Mouse (Mus musculus): ENCODE data around the gene Tmem167b.
A peak's percentile ranks its signal among the peaks of the same experiment; 100 is the strongest.

Gene Tmem167b

DNA sequence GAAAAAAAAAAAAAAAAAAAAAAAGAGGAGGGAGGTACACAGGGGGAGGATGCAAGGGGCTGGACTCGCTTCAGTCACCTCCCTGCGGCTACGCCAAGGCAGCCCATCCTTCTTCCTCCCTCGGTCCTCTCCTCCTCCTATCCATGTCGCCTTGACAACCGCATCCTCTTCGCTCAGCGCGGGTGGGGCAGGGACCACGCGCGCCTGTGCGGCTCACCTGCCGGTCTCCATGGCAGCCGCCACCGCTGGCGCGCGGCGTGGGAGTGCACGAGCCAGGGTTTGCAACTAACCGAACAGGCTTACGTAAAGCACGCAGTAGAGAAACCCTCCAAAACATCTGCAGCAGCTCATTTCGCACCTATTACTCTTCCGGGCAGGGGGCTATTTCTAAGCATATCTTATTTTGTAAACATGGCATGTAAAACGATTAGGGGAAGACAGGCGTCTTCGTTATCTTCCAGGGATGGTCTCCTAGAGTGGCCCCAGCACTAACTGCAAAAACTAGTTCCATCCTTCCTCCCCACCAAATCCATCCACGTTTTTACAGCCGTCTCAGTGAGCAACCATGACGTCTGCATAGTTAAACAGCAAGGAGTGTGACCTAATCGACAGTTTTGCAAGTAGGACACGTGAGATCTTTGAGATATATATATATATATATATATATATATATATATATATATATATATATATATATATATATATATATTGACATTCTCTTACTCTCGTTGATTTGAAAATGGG, 25.6 kb downstream of the Tmem167b start, which contains the start of gene 5330417C22Rik:
Gene 5330417C22Rik (minus strand): TSS at position 20 of the 744 bp plus-strand sequence.
- DNase-seq, result peak; percentile 9

DNA sequence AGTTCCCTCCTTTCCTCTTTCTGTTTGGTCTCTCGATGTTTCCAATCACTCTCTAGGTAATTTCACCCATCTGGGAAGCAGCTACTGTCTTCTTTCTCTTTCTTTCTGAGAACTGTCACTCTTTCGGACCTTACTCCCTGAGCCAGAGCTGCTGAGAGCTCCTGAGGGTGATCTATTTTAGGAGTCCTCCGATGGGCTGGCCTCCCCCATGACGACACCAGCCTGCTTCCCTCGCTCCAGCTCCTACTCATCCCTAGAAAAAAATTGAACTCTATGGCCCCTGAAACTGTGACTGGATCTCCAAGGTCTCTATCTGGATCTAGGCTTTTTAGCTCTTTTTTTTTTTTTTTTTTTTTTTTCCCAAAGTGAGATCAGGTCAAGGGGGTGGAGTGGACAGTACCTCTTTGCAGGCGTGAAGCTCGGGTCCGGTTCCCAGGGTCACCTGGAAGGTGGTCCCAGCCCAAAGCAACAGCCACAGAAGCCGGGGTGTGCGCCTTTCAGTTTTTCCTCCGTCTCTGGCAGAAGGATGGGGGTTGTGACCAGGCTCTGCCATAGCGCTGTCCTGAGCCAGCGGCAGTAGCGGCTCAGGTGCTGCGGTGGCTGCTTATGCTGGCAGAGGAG, 26.3 kb downstream of the Tmem167b start:
- no peak for DNase-seq

DNA sequence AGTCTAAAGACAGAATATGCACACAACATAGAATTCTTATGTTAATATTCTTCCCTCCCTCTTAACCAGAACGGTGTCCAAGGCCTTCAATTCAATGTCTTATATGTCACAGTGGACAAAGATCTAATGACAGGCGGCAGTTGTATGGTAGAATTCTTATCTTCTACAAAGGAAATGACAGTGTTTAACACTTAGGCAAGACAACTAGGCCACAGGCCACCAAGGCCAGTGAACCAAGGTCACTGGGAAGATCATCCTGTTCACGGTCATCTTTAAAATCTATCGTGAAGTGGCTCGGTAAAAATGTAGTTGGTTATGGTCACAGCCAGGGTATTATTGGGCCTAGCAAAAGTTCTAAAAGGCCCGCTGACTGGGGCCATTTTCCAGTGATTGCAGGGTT, 28.3 kb downstream of the Tmem167b start, which contains the start of gene 1700013F07Rik:
Gene 1700013F07Rik (plus strand): TSS at position 200 of the 400 bp plus-strand sequence.
- no peak for DNase-seq

DNA sequence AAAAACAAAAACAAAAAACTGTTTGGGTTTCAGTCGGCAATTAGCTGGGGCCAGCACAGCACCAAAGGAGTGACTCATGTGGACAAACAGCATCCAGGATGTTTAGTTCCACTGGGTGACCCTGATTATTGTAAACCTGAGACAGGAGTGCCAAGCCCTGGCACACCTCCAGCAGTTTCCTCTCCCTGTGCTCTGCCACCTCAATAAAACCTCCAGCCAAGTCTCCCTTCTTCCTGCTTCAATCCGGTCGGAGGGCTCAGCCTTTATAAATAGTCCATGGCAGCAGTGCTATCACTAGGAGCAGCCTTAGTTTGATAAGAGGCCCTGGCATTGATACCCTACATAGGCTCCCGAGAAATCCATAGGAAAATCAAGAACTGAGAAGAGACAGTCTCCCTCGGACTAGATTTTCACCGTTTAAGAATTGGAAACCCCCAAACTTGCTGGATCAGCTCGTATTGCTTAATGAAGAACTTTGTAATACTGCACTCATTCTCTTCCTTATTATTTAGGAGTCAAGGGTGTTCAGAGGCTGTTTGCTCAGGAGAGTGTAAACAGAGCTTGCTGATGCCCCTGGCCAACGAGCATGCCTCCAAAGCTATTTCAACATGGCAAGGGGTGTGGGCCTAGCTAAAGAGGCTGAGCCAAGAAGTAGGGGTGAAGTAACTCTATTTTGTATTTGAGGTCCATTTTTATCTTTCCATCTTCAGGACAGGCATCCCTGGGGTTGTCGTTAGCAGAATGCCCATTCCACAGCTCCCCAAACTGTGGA, 29.0 kb downstream of the Tmem167b start:
- DNase-seq, result no peak

DNA sequence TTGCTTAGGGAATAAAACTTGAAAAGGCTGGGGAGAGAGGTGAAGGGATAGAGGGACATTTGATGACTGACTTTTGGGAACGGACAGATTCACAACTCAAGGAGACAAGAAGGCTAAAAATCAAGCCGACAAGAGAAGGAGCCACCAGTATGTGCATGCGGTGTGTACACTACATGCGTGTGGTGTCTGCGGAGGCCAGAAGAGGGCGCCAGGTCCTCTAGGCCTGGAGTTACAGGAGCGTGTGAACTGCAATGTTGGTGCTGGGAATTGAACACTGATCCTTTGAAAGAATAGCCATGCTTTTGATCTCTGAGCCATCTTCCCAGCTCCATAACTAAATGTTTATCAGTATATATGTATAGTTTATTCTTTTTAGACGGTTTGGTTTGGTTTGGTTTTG, 33.8 kb downstream of the Tmem167b start:
- DNase-seq, result no peak

DNA sequence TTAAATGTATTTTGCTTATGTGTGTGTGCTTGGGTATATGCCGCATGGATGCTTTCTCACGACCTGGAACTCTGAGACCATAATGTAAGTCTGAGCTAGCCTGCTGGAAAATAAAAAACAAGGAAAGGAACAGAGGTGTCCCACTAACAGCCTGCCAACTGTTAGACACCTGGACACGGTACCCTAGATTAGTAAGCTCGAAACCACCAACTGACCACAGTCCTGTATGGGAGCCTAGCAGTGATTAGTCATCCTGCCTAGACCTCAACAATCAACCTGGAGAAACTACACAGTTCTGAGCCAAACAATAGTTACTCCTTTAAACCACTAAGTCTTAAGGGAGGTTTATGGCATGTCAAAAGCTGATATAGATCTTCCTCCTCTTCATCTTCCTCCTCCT, 38.9 kb downstream of the Tmem167b start:
- DNase-seq, result no peak

DNA sequence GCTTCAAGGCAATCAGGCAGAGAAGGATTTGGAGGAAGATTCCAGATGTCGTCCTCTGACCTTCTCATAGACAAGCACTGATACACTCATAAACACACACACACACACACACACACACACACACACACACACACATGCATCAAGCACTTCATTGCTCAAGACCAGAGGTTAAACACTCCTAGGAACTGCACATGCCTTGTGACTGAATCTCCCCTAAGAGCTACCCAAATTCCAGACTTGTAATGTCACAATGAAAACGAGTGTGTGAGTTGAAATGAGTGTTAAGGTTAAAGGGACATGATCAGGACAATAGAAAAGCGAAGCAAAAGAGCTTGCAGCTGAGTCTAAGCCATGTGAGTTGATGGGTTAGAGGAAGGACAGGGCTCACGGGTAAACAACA, 44.0 kb downstream of the Tmem167b start:
- no peak for DNase-seq

DNA sequence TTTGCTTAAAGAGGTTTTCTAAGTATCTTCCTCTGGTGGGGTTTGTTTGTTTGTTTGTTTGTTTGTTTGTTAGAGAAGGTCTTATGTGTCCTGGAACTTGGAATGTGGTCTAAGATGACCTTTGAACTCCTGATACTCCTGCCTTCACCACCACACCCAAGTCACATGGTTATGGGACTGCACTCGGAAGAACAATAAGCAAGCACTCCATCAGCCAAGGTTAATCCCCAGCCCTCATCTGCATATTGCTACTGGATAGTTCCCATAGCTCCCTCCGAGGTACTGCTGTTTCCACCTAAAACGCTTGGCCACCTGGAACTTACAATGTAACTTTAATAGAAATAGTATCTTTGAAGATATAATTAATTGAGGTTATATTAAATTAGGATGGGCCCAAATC, 48.8 kb downstream of the Tmem167b start:
- DNase-seq, result no peak

DNA sequence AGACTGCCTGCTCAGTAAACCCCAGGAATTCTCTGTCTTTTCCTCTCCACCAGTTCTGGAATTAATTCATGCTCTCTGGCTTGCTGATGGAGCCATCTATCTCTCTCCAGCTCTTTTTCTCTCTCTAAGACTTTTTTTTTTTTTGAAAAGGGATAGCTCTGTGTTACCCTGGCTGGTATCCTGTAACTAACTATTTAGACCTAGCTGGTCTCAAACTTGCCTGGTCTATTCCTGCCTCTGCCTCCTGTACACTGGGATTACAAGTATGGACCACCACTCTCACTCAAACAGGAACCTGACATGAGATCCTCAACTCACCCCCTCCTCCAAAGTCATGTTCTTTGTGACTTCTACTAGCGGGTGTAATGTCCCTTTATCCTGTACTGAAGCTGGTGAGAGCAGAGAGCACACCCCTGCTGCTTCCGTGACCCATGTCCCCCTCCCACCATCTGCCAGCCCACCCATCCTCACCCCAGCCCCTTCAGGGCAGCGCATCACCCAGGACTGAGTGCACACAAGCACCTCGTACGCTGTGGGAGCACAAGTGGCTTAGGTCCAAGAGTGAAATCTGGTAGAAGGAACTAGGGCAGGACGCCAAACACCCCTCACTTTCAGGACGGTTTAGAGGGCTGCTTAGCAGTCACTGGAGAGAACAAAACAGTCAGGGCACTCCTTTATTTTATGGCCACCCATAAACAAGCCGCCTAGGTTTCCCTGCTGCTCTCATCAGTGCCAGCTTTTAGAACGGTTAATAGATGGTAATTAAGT, 51.4 kb downstream of the Tmem167b start:
- no peak for DNase-seq

DNA sequence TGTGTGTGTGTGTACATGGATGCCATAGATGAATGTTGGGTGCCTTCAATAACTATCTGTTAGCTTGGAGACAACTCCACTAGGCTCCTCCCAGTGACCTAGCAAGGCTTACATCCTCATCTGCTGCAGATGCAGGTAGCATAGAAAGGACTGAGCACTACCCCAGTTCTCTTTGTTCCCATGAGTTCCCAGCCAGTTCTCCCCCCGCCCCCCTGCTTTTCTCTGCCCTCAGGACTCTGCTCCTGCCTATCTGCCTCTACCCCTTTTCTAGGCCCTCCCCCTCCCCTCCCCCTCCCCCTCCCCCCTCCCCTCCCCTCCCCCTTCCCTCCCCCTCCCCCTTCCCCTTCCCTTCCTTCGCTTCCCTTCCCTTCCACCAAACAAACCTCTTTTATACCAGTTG, 52.1 kb downstream of the Tmem167b start:
- DNase-seq, result no peak

DNA sequence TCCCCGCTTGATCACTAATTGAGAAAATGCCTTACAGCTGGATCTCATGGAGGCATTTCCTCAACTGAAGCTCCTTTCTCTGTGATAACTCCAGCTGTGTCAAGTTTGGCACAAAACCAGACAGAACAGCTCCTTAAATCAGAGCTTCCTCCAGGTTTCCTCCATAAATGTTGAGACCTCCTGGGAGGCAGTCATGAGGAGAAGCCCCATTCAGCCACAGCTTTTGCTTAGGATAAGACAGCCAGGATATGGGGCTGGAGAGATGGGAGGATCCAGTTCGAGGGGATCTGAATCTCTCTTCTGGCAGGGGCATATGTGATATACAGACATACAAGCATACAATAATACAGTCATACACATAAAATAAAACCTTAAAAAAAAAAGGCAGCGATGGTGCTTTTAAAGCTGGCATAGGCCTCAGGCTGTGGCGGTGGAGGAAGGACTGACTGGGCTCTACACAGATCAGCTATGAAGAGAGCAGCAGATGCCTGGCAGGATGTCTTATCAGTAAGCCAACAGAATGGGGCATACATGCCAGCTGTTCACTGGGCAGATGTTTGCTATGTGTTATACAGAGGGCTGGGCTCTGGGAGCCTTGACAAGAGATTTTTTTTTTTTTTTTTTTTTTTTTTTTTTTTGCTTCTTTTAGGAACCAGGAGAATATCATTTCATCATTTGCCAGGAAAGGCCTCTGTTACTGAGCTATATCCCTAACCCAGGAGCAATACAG, 53.4 kb downstream of the Tmem167b start:
- no peak for DNase-seq
